Mouse (Mus musculus) liver, embryonic 16.5 days (tissue): Measurements from ENCODE around the gene 4930435E12Rik. TPM values are rescaled to one million over a fixed set of nuclear protein-coding genes. Genes with fewer than 3 reads are reported as not detected.

Experiments
- ATAC-seq: fragments of 200-750 bp; cut with Nextera tagmentation; 2 replicates; pipeline ENCODE4 v1.8.0; 2017; ENCODE audit warnings: low read depth, mild to moderate bottlenecking, moderate number of reproducible peaks, moderate library complexity
- H3K27ac ChIP-seq: fragments of 300-500 bp; sonication (generic); 2 replicates; pipeline ENCODE4 v1.5.1; 2014; ENCODE audit warnings: mild to moderate bottlenecking, low read length
- H3K27me3 ChIP-seq: fragments of 300-500 bp; sonication (generic); 2 replicates; pipeline ENCODE4 v1.6.1; 2014; ENCODE audit warnings: low read depth, low read length, mixed read lengths; ENCODE audit not compliant: control insufficient read depth, insufficient read depth
- H3K36me3 ChIP-seq: fragments of 300-500 bp; sonication (generic); 2 replicates; pipeline ENCODE4 v1.6.1; 2014; ENCODE audit warnings: mild to moderate bottlenecking; ENCODE audit not compliant: control insufficient read depth, insufficient read depth
- H3K4me1 ChIP-seq: fragments of 300-500 bp; sonication (generic); 2 replicates; pipeline ENCODE4 v1.6.1; 2014; ENCODE audit warnings: low read depth, low read length, mixed read lengths; ENCODE audit not compliant: control insufficient read depth
- H3K4me2 ChIP-seq: fragments of 300-500 bp; sonication (generic); 2 replicates; pipeline ENCODE4 v1.6.1; 2014; ENCODE audit warnings: low read depth, low read length, mixed read lengths
- H3K4me3 ChIP-seq: fragments of 300-500 bp; sonication (generic); 2 replicates; pipeline ENCODE4 v1.5.1; 2014; ENCODE audit warnings: low read depth, mild to moderate bottlenecking, low read length
- H3K9ac ChIP-seq: fragments of 300-500 bp; sonication (generic); 2 replicates; pipeline ENCODE4 v1.6.1; 2014; ENCODE audit warnings: low read depth, low read length
- H3K9me3 ChIP-seq: fragments of 300-500 bp; sonication (generic); replicated peaks from 2 replicates; pipeline ENCODE4 v1.6.1; 2016; ENCODE audit warnings: low read length; ENCODE audit not compliant: control insufficient read depth
- WGBS: fragments of 180-500 bp; shearing (Covaris S2); extraction: QIAGEN DNeasy Blood & Tissue Kit; methylation state at CpG from one replicate; pipeline ENCODE4 v1.1.7; 2014; ENCODE audit not compliant: insufficient replicate concordance; 5-methylcytosine and 5-hydroxymethylcytosine counted together
- polyA plus RNA-seq: library from polyadenylated mRNA; unstranded; fragments of >200 nt; fragmentation: Nextera tagmentation; extraction: Ambion mirVana; gene quantifications from 2 replicates; pipeline ENCODE4 v1.2.1, GENCODE M21; 2015

The 4930435E12Rik gene
- polyA plus RNA-seq, 1 experiment from 2014 or later = not detected

DNA sequence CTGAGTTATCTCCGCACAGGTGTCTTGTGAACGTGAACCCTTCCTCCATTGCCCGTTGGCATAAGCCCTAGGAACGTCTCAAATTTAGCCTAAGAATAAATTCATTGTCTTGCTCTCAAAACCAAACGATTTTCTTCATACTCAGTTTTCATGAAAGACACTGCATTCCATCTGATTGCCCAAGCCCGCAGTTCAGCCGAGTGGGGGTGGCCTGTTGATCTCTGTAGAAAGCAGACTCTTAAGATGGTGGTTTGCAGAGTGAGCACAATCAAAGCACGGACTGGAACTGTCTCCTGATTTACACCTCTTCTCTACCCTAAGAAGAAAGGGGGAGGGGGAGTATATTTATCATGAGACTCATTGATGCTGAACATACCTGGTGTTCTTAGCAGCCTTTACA is 66.1 kb downstream of the 4930435E12Rik start:
- Histone ChIP-seq H3K27me3 (no peaks in the 10 kb centered on the region), H3K9me3 (no peaks in the 10 kb centered on the region), H3K9ac (no peak overlapping the region), H3K27ac (no peak overlapping the region), H3K4me1 (no peaks in the 10 kb centered on the region), H3K36me3 (no peaks in the 10 kb centered on the region), H3K4me3 (no peak overlapping the region), H3K4me2 (no peak overlapping the region)
- no peak for ATAC-seq
- 74% methylated on average over 8 of the region's 8 CpGs for WGBS

Other genes with a start within 250 kb of the 4930435E12Rik start
- 1.6 and 1.7 TPM in 2 replicates for gene Arhgap31, start 115.5 kb downstream of the 4930435E12Rik start, polyA plus RNA-seq
- 2.6 and 2.9 TPM in 2 replicates for gene B4galt4, start 86.5 kb downstream of the 4930435E12Rik start, polyA plus RNA-seq
- gene Upk1b, start 28.4 kb downstream of the 4930435E12Rik start, polyA plus RNA-seq = 1.4 and 1.7 TPM in 2 replicates
- gene Igsf11, start 63.9 kb upstream of the 4930435E12Rik start, polyA plus RNA-seq = 0.12 and 0.20 TPM in 2 replicates